Mouse (Mus musculus) liver, postnatal 0 days (tissue): ENCODE results near the gene Nkapl.

Experiments used
- CTCF ChIP-seq: sonication (generic); IDR thresholded peaks from 2 replicates; pipeline ENCODE4 v1.5.1; 2016; ENCODE audit warnings: antibody characterized with exemption, low read depth
- EP300 ChIP-seq: IDR thresholded peaks from 2 replicates; pipeline ENCODE4 v1.6.1; 2016; ENCODE audit warnings: antibody characterized with exemption, low read depth, mild to moderate bottlenecking

- TF ChIP-seq CTCF (no peak), EP300 (no peak)
Measured at GRCm38 (mm10) chr13:21495080-21495479, 26.8 kb upstream of the Nkapl start, which contains the start of gene AK157302.
